Mouse (Mus musculus): ENCODE results near the gene Ammecr1. TPM values are rescaled to one million over a fixed set of nuclear protein-coding genes. Genes with fewer than 3 reads are reported as not detected.
A peak's percentile ranks its signal among the peaks of the same experiment; 100 is the strongest.

Ammecr1 gene
- polyA plus RNA-seq, 1 experiment from 2014 or later, result 25.4 TPM

DNA sequence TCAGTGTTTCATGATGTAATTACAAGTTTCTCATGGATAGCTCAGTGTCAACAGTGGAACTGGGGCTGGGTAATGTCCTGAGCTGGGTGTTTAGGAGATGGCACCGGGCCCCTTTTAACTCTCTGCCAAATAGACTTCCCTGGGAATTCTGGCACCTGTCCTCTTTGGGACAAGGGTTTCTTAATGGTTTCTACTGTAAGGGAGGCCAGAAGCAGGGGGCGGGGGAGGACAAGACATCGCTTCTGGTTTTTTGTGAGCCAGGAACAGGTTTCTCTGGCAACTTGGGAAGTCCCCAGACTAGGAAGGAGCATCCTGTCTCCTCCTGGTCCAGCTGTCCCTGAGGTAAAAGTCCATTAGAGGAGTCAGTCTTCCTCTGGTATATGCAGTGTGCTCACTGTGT, 129.2 kb downstream of the Ammecr1 start:
- Histone ChIP-seq H3K27ac (replicated peaks in 1 of 2; ENCODE audit: control insufficient read depth in 1 of 2, insufficient read depth in 1 of 2, low read depth in 2 of 2, low read length in 2 of 2) (no peak overlapping the region), H3K27me3 (ENCODE audit: control insufficient read depth, insufficient read depth, low read length) (no peaks in the 10 kb centered on the region), H3K4me3 (ENCODE audit: control insufficient read depth in 1 of 2, insufficient read depth in 1 of 2, low read depth in 1 of 2, low read length in 2 of 2) (no peak overlapping the region), H3K36me3 (ENCODE audit: control insufficient read depth, insufficient read depth, low read length) (peaks cover 34% of the 10 kb centered on the region; the same call in 1 of the 2 replicates), H3K9me3 (ENCODE audit: control insufficient read depth, low read length) (no peaks in the 10 kb centered on the region), H3K9ac (ENCODE audit: low read length) (no peak overlapping the region), H3K4me1 (ENCODE audit: control insufficient read depth in 2 of 2, insufficient read depth in 2 of 2, low read length in 2 of 2) (peaks cover 26 to 29% of the 10 kb centered on the region in 2 experiments), H3K4me2 (ENCODE audit: low read length) (no peak overlapping the region)
- 72% methylated on average over 3 of the region's 3 CpGs for WGBS
- ATAC-seq (ENCODE audit: insufficient number of reproducible peaks, insufficient read depth, low FRiP score, low read depth), result no peak

DNA sequence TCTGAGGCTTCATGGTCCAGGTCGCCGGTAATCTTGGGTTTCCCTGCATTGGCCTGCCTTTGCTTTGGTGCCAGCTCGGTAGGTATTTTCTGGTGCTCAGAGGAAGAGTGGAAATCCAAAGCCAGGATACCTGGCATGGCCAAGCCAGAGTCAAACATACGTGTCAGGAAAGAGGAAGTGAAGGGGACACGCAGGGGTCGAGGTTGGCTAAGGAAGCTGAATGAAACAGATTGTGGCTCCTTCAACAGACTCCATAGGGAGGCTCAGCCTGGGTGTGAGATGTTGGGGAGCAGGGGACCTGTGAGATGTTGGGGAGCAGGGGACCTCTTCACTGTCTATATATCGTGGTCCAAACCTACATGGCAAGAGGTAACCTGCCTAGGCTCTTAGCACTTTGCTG, 130.1 kb downstream of the Ammecr1 start:
- Histone ChIP-seq H3K4me3 (ENCODE audit: control insufficient read depth in 1 of 2, insufficient read depth in 1 of 2, low read depth in 1 of 2, low read length in 2 of 2) (no peak overlapping the region), H3K4me1 (ENCODE audit: control insufficient read depth in 2 of 2, insufficient read depth in 2 of 2, low read length in 2 of 2) (peaks cover 27 to 32% of the 10 kb centered on the region in 2 experiments), H3K36me3 (ENCODE audit: control insufficient read depth, insufficient read depth, low read length) (peaks cover 29% of the 10 kb centered on the region; the same call in 1 of the 2 replicates), H3K9me3 (ENCODE audit: control insufficient read depth, low read length) (no peaks in the 10 kb centered on the region), H3K9ac (ENCODE audit: low read length) (no peak overlapping the region), H3K27ac (replicated peaks in 1 of 2; ENCODE audit: control insufficient read depth in 1 of 2, insufficient read depth in 1 of 2, low read depth in 2 of 2, low read length in 2 of 2) (no peak overlapping the region), H3K4me2 (ENCODE audit: low read length) (no peak overlapping the region), H3K27me3 (ENCODE audit: control insufficient read depth, insufficient read depth, low read length) (no peaks in the 10 kb centered on the region)
- no peak for ATAC-seq (ENCODE audit: insufficient number of reproducible peaks, insufficient read depth, low FRiP score, low read depth)
- WGBS, result 87% methylated on average over 7 of the region's 7 CpGs

DNA sequence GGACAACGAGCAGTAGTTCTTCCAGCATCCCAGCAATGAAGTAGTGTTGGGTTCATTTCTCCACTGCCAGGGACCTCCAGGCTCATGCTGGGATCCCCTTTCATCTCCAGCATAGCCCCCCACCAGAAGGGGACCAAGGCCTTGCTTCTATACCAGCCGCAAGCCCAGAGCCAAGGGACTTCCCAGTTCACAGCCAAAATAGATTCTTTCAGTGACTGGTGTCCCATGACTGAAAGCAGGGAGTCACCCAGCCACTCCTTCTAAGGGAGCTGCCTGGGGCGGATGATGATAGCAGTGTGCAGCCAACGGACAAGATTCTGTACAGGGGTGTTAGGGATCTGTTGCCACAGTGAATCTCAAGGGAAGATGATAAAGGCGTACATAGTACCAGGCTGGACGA, 131.7 kb downstream of the Ammecr1 start:
- Histone ChIP-seq H3K36me3 (ENCODE audit: control insufficient read depth, insufficient read depth, low read length) (peaks cover 29% of the 10 kb centered on the region; the same call in 1 of the 2 replicates), H3K4me3 (ENCODE audit: control insufficient read depth in 1 of 2, insufficient read depth in 1 of 2, low read depth in 1 of 2, low read length in 2 of 2) (no peak overlapping the region), H3K4me2 (ENCODE audit: low read length) (no peak overlapping the region), H3K9me3 (ENCODE audit: control insufficient read depth, low read length) (no peaks in the 10 kb centered on the region), H3K27ac (replicated peaks in 1 of 2; ENCODE audit: control insufficient read depth in 1 of 2, insufficient read depth in 1 of 2, low read depth in 2 of 2, low read length in 2 of 2) (peak overlapping the region; percentile 57 to 84), H3K27me3 (ENCODE audit: control insufficient read depth, insufficient read depth, low read length) (no peaks in the 10 kb centered on the region), H3K4me1 (ENCODE audit: control insufficient read depth in 2 of 2, insufficient read depth in 2 of 2, low read length in 2 of 2) (peaks cover 36 to 44% of the 10 kb centered on the region in 2 experiments), H3K9ac (ENCODE audit: low read length) (no peak overlapping the region)
- no peak for ATAC-seq (ENCODE audit: insufficient number of reproducible peaks, insufficient read depth, low FRiP score, low read depth)
- 52% methylated on average over 6 of the region's 6 CpGs for WGBS

DNA sequence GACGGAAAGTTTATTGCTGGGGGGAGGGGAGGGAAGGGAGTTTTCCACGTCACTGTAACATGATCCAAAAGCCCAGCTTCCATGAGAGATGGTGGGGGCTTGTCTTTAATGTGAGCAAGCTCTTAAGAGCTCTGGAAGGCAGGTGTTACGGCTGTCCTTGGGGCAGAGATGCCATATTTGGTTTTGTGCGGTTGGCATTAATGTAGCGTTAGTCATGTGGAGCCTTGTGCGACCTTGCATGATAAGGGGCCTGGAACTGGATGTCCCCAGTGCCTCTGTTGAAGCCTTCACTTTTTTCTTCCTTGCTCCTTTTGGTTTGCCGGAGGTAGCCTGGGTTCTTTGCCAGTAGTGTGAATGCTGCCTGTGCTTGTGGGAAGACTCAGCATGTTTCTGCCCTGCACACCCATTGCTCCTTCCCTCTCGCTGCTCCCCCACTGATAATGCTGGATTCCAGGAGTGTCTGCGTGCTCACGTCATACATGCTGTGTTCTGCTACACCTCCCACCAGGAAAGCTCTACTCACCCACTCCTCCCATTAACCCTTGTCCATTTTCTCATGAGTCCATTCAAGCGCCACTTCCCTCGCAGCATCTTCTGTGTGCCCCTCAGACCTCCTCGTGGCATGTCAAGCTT, 133.2 kb downstream of the Ammecr1 start:
- no peaks in the 10 kb centered on the region for H3K27me3 ChIP-seq (ENCODE audit: control insufficient read depth, insufficient read depth, low read length)
- H3K4me1 ChIP-seq (ENCODE audit: control insufficient read depth in 2 of 2, insufficient read depth in 2 of 2, low read length in 2 of 2), result peaks cover 39 to 45% of the 10 kb centered on the region in 2 experiments
- 43% methylated on average over 13 of the region's 13 CpGs for WGBS
- H3K27ac ChIP-seq (replicated peaks in 1 of 2; ENCODE audit: control insufficient read depth in 1 of 2, insufficient read depth in 1 of 2, low read depth in 2 of 2, low read length in 2 of 2), result peak overlapping the region; percentile 84 to 87
- peaks cover 29% of the 10 kb centered on the region; the same call in 1 of the 2 replicates for H3K36me3 ChIP-seq (ENCODE audit: control insufficient read depth, insufficient read depth, low read length)
- H3K4me2 ChIP-seq (ENCODE audit: low read length), result peak overlapping the region; percentile 2; the same call in 1 of the 2 replicates
- ATAC-seq (ENCODE audit: insufficient number of reproducible peaks, insufficient read depth, low FRiP score, low read depth), result peak; percentile 72
- no peak overlapping the region for H3K9ac ChIP-seq (ENCODE audit: low read length)
- no peaks in the 10 kb centered on the region for H3K9me3 ChIP-seq (ENCODE audit: control insufficient read depth, low read length)
- H3K4me3 ChIP-seq (ENCODE audit: control insufficient read depth in 1 of 2, insufficient read depth in 1 of 2, low read depth in 1 of 2, low read length in 2 of 2), result no peak overlapping the region

DNA sequence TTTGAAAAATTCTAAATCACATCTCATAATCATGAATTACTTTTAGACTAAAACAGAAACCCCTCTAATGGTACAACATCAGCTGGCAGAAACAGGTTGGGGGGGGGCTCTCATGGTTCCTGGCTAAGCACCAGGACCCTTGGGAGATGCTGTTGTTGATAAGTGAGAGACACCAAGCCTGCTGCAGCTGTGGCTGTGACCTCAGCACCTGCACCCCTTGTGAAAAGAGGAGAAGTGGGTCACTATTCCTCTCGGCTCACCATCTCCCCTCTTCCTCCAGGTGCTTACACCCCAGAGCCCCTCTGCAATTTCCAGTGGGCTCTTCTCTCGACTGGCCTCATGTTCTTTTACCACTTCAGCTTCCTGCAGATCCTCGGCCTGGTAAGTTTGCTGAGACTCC, 134.3 kb downstream of the Ammecr1 start:
- ATAC-seq (ENCODE audit: insufficient number of reproducible peaks, insufficient read depth, low FRiP score, low read depth), result no peak
- WGBS, result 65% methylated on average over 3 of the region's 3 CpGs
- Histone ChIP-seq H3K4me1 (ENCODE audit: control insufficient read depth in 2 of 2, insufficient read depth in 2 of 2, low read length in 2 of 2) (peaks cover 41 to 52% of the 10 kb centered on the region in 2 experiments), H3K36me3 (ENCODE audit: control insufficient read depth, insufficient read depth, low read length) (peaks cover 29% of the 10 kb centered on the region; the same call in 1 of the 2 replicates), H3K27ac (replicated peaks in 1 of 2; ENCODE audit: control insufficient read depth in 1 of 2, insufficient read depth in 1 of 2, low read depth in 2 of 2, low read length in 2 of 2) (peak overlapping the region; percentile 84 to 87; a peak in 3 of 4 replicates), H3K4me2 (ENCODE audit: low read length) (no peak overlapping the region), H3K9me3 (ENCODE audit: control insufficient read depth, low read length) (no peaks in the 10 kb centered on the region), H3K9ac (ENCODE audit: low read length) (no peak overlapping the region), H3K4me3 (ENCODE audit: control insufficient read depth in 1 of 2, insufficient read depth in 1 of 2, low read depth in 1 of 2, low read length in 2 of 2) (no peak overlapping the region), H3K27me3 (ENCODE audit: control insufficient read depth, insufficient read depth, low read length) (no peaks in the 10 kb centered on the region)

DNA sequence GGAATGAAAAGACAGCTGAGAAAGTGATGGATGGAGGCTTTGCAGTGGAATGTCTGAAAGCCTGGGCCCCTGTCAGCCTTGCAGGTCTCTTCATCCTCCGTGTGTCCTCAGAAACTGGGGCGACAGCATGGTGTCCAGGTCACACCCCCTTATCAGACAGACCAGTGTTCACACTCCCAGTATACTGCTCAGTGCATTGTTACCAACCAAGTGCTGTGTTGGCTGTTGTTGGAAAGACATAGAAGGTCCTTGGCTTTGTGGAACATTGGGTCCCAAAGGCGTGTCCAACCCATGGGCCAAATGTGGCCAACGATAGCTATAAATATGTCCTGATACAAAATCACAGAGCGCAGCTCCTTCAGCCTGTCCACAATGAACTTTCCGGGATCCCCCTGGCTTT, 136.0 kb downstream of the Ammecr1 start:
- H3K36me3 ChIP-seq (ENCODE audit: control insufficient read depth, insufficient read depth, low read length), result peaks cover 16% of the 10 kb centered on the region; the same call in 1 of the 2 replicates
- H3K27me3 ChIP-seq (ENCODE audit: control insufficient read depth, insufficient read depth, low read length), result no peaks in the 10 kb centered on the region
- no peaks in the 10 kb centered on the region for H3K9me3 ChIP-seq (ENCODE audit: control insufficient read depth, low read length)
- no peak overlapping the region for H3K4me2 ChIP-seq (ENCODE audit: low read length)
- ATAC-seq (ENCODE audit: insufficient number of reproducible peaks, insufficient read depth, low FRiP score, low read depth), result no peak
- H3K4me3 ChIP-seq (ENCODE audit: control insufficient read depth in 1 of 2, insufficient read depth in 1 of 2, low read depth in 1 of 2, low read length in 2 of 2), result no peak overlapping the region
- H3K27ac ChIP-seq (replicated peaks in 1 of 2; ENCODE audit: control insufficient read depth in 1 of 2, insufficient read depth in 1 of 2, low read depth in 2 of 2, low read length in 2 of 2), result peak overlapping the region in 1 of 2 experiments; percentile 17; a peak in 3 of 4 replicates
- peaks cover 45 to 60% of the 10 kb centered on the region in 2 experiments for H3K4me1 ChIP-seq (ENCODE audit: control insufficient read depth in 2 of 2, insufficient read depth in 2 of 2, low read length in 2 of 2)
- WGBS, result 73% methylated on average over 6 of the region's 6 CpGs
- H3K9ac ChIP-seq (ENCODE audit: low read length), result no peak overlapping the region

DNA sequence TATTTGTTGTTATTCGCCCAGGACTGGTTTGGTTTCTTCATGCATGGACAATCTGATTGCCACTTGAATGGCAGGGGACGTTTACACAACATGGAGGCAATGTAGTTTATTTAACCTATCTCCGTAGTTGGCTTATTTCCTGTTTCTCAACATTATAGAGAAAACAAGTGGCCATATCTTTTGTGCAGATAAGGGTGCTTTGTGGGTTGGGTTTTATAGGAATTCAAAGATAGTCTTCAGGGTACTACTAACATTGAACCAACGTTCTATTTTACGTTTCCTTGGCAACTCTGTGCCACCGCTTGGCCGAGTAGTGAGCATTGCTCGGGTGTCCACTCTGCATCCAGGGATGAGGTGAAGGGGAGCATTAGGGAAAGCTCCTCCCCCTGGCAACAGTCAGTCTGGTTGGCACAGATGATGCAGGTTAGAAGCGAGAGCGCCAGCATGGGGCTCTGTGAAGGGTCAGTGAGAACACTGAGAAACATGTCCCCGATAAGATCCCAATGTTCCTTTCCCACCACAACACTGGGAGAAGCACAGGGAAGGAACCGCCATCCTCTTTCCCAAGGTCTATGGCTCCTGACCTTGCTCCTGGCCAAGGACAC, 136.6 kb downstream of the Ammecr1 start:
- H3K4me3 ChIP-seq (ENCODE audit: control insufficient read depth in 1 of 2, insufficient read depth in 1 of 2, low read depth in 1 of 2, low read length in 2 of 2), result no peak overlapping the region
- peaks cover 44 to 60% of the 10 kb centered on the region in 2 experiments for H3K4me1 ChIP-seq (ENCODE audit: control insufficient read depth in 2 of 2, insufficient read depth in 2 of 2, low read length in 2 of 2)
- H3K36me3 ChIP-seq (ENCODE audit: control insufficient read depth, insufficient read depth, low read length), result peaks cover 11% of the 10 kb centered on the region; the same call in 1 of the 2 replicates
- no peak overlapping the region for H3K9ac ChIP-seq (ENCODE audit: low read length)
- no peaks in the 10 kb centered on the region for H3K9me3 ChIP-seq (ENCODE audit: control insufficient read depth, low read length)
- no peaks in the 10 kb centered on the region for H3K27me3 ChIP-seq (ENCODE audit: control insufficient read depth, insufficient read depth, low read length)
- H3K27ac ChIP-seq (replicated peaks in 1 of 2; ENCODE audit: control insufficient read depth in 1 of 2, insufficient read depth in 1 of 2, low read depth in 2 of 2, low read length in 2 of 2), result peak overlapping the region in 1 of 2 experiments; percentile 17; a peak in 2 of 4 replicates
- no peak for ATAC-seq (ENCODE audit: insufficient number of reproducible peaks, insufficient read depth, low FRiP score, low read depth)
- 75% methylated on average over 12 of the region's 12 CpGs for WGBS
- H3K4me2 ChIP-seq (ENCODE audit: low read length), result no peak overlapping the region
